Comparison of ENCODE assay signal across 10 mouse cellular contexts in the genomic region with DNA sequence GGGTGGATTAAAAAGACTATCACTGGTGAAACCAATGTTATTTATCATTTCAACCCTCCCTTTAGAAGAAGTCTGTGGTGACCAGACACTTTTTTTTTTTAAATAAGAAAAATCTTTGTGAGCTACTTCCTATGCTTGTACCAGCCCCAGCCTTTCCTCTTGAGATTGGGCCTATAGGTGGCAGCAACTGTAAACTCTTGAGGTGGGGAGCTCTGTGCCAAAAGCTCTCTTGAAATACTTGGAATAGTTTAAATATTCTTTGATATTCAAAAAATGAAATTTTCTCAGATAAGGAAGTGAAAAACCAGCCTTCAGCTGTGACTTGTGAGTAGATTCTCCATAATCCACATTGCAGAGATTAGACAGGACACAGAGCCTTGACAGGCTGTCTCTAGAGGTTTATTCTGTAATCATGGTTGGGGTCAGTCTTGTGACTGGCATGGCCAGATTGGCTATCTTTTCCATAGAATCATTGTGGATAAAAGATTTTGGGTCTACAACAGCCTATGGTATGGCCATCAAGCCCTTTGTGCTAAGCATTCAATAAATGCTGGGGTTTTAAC.
DNase-seq lines count a peak whose midpoint lies in the region; ATAC-seq and TF ChIP-seq lines count a peak whose summit lies in the region.
"Had no signal": no experiment of that assay in that cellular context is flagged by ENCODE, and none has a peak within 500 bp of the region (broad histone marks: within the 10 kb centered on the region; RNA-seq: fewer than 3 reads in every experiment).

No protein-coding gene starts in this region.

- intact Hi-C loops in heart, postnatal 25 days (cut with DNase I), result loop anchor here (10.0 kb wide), 1 partner anchor 420 kb away; the partner anchor contains the start of gene Spry2
- intact Hi-C loops in left cerebral cortex, adult 2 months (cut with DNase I), result loop anchor here (2.0 kb wide), 1 partner anchor 422 kb away; the partner anchor contains the start of gene Spry2

- no peak for ATAC-seq in CD4-positive, CD25-positive, alpha-beta regulatory T cell, adult 4 months

- H3K4me3 ChIP-seq in left cerebral cortex, adult 2 months, result no peak overlapping the region
- H3K4me3 ChIP-seq: liver, embryonic 15.5 days; stomach, embryonic 15.5 days had no signal

- peak; percentile 73 for TF ChIP-seq CTCF in left cerebral cortex, adult 2 months (IDR thresholded peaks at IDR 0.05)

- DNase-seq in heart, adult 8-10 months (ENCODE audit: low spot score), result peak; percentile 11
- no peak for DNase-seq in heart, postnatal 25 days (ENCODE audit: low spot score)
- peak; percentile 64 for DNase-seq in A20 (ENCODE audit: low read depth, low spot score)
- peak; percentile 51 for DNase-seq in cerebellum, adult 9-10 months
- DNase-seq in left cerebral cortex, adult 2 months (ENCODE audit: extremely low spot score in 1 of 2, low spot score in 2 of 2), result peak; percentile 32 to 36
- peak; percentile 64 to 74 for DNase-seq in right cerebral cortex, postnatal 10 days (ENCODE audit: low spot score in 2 of 2)
- DNase-seq in gastrocnemius, postnatal 4 days (ENCODE audit: low spot score in 2 of 2), result no peak

- 0 out of 2 replicates have a peak overlapping the region, but pooled peaks have one; percentile 36 for H3K27ac ChIP-seq in left cerebral cortex, adult 2 months
- H3K27ac ChIP-seq: liver, embryonic 15.5 days; stomach, embryonic 15.5 days had no signal

Comparison
In these comparisons a context has a peak if more than half of its experiments do, and no peak if none do; other contexts are left out.
1. DNase-seq: peak in heart, adult 8-10 months (single experiment), A20 (single experiment), cerebellum, adult 9-10 months (single experiment), left cerebral cortex, adult 2 months (2 of 2) and right cerebral cortex, postnatal 10 days (2 of 2); none in heart, postnatal 25 days (single experiment) and gastrocnemius, postnatal 4 days (0 of 2).